ENCODE assay signal across 10 mouse cellular contexts in the genomic region with DNA sequence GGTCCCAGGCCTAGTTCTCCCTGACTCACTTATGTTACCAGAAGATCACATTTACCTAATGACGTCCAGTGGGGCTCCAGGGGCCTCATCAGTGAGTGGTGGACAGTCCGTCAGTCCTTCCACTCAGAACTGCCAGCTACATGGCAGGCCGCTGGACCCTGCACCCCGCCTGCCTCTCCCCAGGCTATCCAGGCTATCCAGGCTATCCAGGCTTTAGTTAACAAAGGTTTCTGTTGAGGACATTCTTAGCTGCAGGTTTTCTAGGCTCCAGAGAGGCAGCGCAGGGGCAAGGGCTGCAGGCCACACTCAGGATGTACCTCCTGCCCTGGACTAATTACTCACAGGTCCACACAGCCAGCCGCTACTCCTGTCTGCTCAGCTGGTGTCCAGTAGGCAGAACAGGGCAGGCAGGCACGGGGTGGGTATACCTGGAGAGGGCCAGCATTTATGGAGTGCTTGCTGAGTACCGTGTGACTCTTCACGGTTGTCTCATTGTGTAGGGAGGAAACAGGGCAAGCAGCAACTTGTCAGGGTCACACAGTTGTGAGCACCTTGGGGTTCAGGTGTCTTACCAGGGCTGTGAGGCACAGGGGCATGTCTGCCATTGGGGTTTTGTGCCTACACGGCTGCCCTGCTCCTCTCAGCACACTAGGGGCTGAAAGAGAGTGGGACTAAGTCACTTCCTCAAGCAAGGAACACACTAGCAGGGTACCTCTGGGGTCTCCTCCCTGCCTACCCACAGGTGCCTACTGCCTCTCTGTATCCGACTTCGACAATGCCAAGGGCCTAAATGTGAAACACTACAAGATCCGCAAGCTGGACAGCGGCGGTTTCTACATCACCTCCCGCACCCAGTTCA. TPM values are rescaled to one million over a fixed set of nuclear protein-coding genes. Genes with fewer than 3 reads are reported as not detected.
DNase-seq lines count a peak whose midpoint lies in the region; ATAC-seq and TF ChIP-seq lines count a peak whose summit lies in the region.
"Had no signal": no experiment of that assay in that cellular context is flagged by ENCODE, and none has a peak within 500 bp of the region (broad histone marks: within the 10 kb centered on the region; RNA-seq: fewer than 3 reads in every experiment).

No protein-coding gene starts in this region.

- 10% methylated on average over 16 of the region's 16 CpGs for WGBS in forebrain, embryonic 13.5 days
- 16% methylated on average over 16 of the region's 16 CpGs for WGBS in limb, embryonic 13.5 days
- WGBS in stomach, embryonic 14.5 days = 27% methylated on average over 16 of the region's 16 CpGs
- WGBS in thymus, adult 2 months = 89% methylated on average over 16 of the region's 16 CpGs

- H3K27me3 ChIP-seq in forebrain, embryonic 13.5 days = no peaks in the 10 kb centered on the region
- H3K27me3 ChIP-seq in limb, embryonic 13.5 days = no peaks in the 10 kb centered on the region
- H3K27me3 ChIP-seq in stomach, embryonic 14.5 days (ENCODE audit: control insufficient read depth, insufficient read depth, low read length) = no peaks in the 10 kb centered on the region
- no peaks in the 10 kb centered on the region for H3K27me3 ChIP-seq in thymus, adult 2 months (ENCODE audit: control insufficient read depth, insufficient read depth, low read length)

- no peak for TF ChIP-seq CTCF in left cerebral cortex, adult 2 months (IDR thresholded peaks at IDR 0.05)
- no peak for TF ChIP-seq CTCF in thymus, adult 2 months (IDR thresholded peaks at IDR 0.05; ENCODE audit: borderline replicate concordance, control insufficient read depth, extremely low read depth, insufficient read depth, low read length, poor library complexity)

- ATAC-seq in forebrain, embryonic 13.5 days = peak; percentile 34
- ATAC-seq in limb, embryonic 13.5 days (ENCODE audit: low FRiP score, low read depth) = peak; percentile 3; the same call in 1 of the 2 replicates
- peak; percentile 1; the same call in 1 of the 2 replicates for ATAC-seq in stomach, embryonic 14.5 days (ENCODE audit: insufficient number of reproducible peaks, insufficient read depth, low FRiP score, low read depth)
- ATAC-seq: inflammation-experienced regulatory T-cells, adult 6 months had no signal

- H3K4me1 ChIP-seq in forebrain, embryonic 13.5 days = peaks cover 77% of the 10 kb centered on the region
- peaks cover 61% of the 10 kb centered on the region for H3K4me1 ChIP-seq in limb, embryonic 13.5 days
- peaks cover 48% of the 10 kb centered on the region for H3K4me1 ChIP-seq in stomach, embryonic 14.5 days (ENCODE audit: control insufficient read depth, insufficient read depth, low read length)
- H3K4me1 ChIP-seq in thymus, adult 2 months (replicated peaks; ENCODE audit: control insufficient read depth, insufficient read depth, low read length) = no peaks in the 10 kb centered on the region

- H3K9ac ChIP-seq in forebrain, embryonic 13.5 days = peak overlapping the region; percentile 70
- H3K9ac ChIP-seq in limb, embryonic 13.5 days = peak overlapping the region; percentile 59
- peak overlapping the region; percentile 18; the same call in 1 of the 2 replicates for H3K9ac ChIP-seq in stomach, embryonic 14.5 days (replicated peaks; ENCODE audit: low read depth, low read length)

- peak overlapping the region; percentile 51 for H3K27ac ChIP-seq in left cerebral cortex, adult 2 months
- H3K27ac ChIP-seq in forebrain, embryonic 13.5 days = peak overlapping the region; percentile 99
- peak overlapping the region; percentile 97 for H3K27ac ChIP-seq in limb, embryonic 13.5 days
- peak overlapping the region; percentile 97 for H3K27ac ChIP-seq in stomach, embryonic 14.5 days (ENCODE audit: low read length)
- H3K27ac ChIP-seq in thymus, adult 2 months (ENCODE audit: control insufficient read depth, insufficient read depth, low read length) = no peak overlapping the region

- H3K4me2 ChIP-seq in forebrain, embryonic 13.5 days = peak overlapping the region; percentile 51
- peak overlapping the region; percentile 49 for H3K4me2 ChIP-seq in limb, embryonic 13.5 days (replicated peaks)
- H3K4me2 ChIP-seq in stomach, embryonic 14.5 days (replicated peaks; ENCODE audit: low read depth, low read length) = 0 out of 2 replicates have a peak overlapping the region, but pooled peaks have one; percentile 20

- DNase-seq in left cerebral cortex, adult 2 months (ENCODE audit: extremely low spot score in 1 of 2, low spot score in 2 of 2) = no peak
- DNase-seq in left cerebral cortex, postnatal 25 days (ENCODE audit: low spot score in 2 of 2) = no peak
- no peak for DNase-seq in thymus, adult 2 months
- no peak for DNase-seq in thymus, postnatal 25 days
- DNase-seq in right cerebral cortex, adult 2 months (ENCODE audit: low spot score in 2 of 2) = no peak
- DNase-seq: lung, adult 18-20 months had no signal

- TF ChIP-seq POLR2A in thymus, adult 2 months (IDR thresholded peaks at IDR 0.05; ENCODE audit: control insufficient read depth, extremely low read depth, insufficient read depth, low read length, poor library complexity) = no peak

- H3K36me3 ChIP-seq in forebrain, embryonic 13.5 days (ENCODE audit: poor library complexity, severe bottlenecking) = peaks cover 70% of the 10 kb centered on the region
- H3K36me3 ChIP-seq in limb, embryonic 13.5 days = peaks cover 82% of the 10 kb centered on the region
- H3K36me3 ChIP-seq in stomach, embryonic 14.5 days (ENCODE audit: control insufficient read depth, insufficient read depth, low read length) = peaks cover 55% of the 10 kb centered on the region
- no peaks in the 10 kb centered on the region for H3K36me3 ChIP-seq in thymus, adult 2 months (ENCODE audit: control insufficient read depth, insufficient read depth, low read length)

- intact Hi-C loops in left cerebral cortex, adult 2 months (cut with DNase I) = no loop called here
- intact Hi-C loops in left cerebral cortex, postnatal 25 days (cut with DNase I) = no loop called here

- no peaks in the 10 kb centered on the region for H3K9me3 ChIP-seq in forebrain, embryonic 13.5 days (replicated peaks)
- no peaks in the 10 kb centered on the region for H3K9me3 ChIP-seq in limb, embryonic 13.5 days
- no peaks in the 10 kb centered on the region for H3K9me3 ChIP-seq in stomach, embryonic 14.5 days (ENCODE audit: control insufficient read depth, low read depth, low read length)

- H3K4me3 ChIP-seq in left cerebral cortex, adult 2 months = no peak overlapping the region
- peak overlapping the region; percentile 14 for H3K4me3 ChIP-seq in forebrain, embryonic 13.5 days
- peak overlapping the region; percentile 21 for H3K4me3 ChIP-seq in limb, embryonic 13.5 days
- H3K4me3 ChIP-seq in stomach, embryonic 14.5 days (ENCODE audit: low read depth, low read length) = no peak overlapping the region
- H3K4me3 ChIP-seq in thymus, adult 2 months (ENCODE audit: control insufficient read depth, insufficient read depth, low read length) = no peak overlapping the region

RNA-seq across cellular contexts. Expression of gene Src, which starts 45.9 kb away (rescaled TPM):
- 100 to 1,000 TPM; 133 to 134 TPM for total RNA-seq in left cerebral cortex, adult 2 months (2021)
- 100 to 1,000 TPM; 116 to 137 TPM for total RNA-seq in left cerebral cortex, postnatal 25 days (2021)
- 28.9 and 35.1 TPM in 2 replicates for polyA plus RNA-seq in forebrain, embryonic 13.5 days (2015; fragmentation: Nextera tagmentation; extraction: Ambion mirVana)
- polyA plus RNA-seq in limb, embryonic 13.5 days (2015; fragmentation: Nextera tagmentation; extraction: Ambion mirVana) = 20.8 and 22.4 TPM in 2 replicates
- 17.1 and 17.2 TPM in 2 replicates for polyA plus RNA-seq in stomach, embryonic 14.5 days (2014; fragmentation: Nextera tagmentation; extraction: Ambion mirVana)
- 24.6 and 25.1 TPM in 2 replicates for polyA plus RNA-seq in thymus, adult 2 months (2012; rRNA removed)

Comparison
In these comparisons a context has a peak if more than half of its experiments do, and no peak if none do; other contexts are left out.
1. H3K4me3 ChIP-seq: peak in forebrain, embryonic 13.5 days (single experiment) and limb, embryonic 13.5 days (single experiment); none in left cerebral cortex, adult 2 months (single experiment), stomach, embryonic 14.5 days (single experiment) and thymus, adult 2 months (single experiment).
2. H3K9ac ChIP-seq: peak in every context shown above with its lines; median percentile 70 in forebrain, embryonic 13.5 days; 59 in limb, embryonic 13.5 days; 18 in stomach, embryonic 14.5 days.
3. Peak in every context shown above with its lines, with median percentiles within 50 percentile points of each other: ATAC-seq and H3K4me2 ChIP-seq.